Mouse (Mus musculus): ENCODE results near the gene Hectd3. TPM values are rescaled to one million over a fixed set of nuclear protein-coding genes. Genes with fewer than 3 reads are reported as not detected.

The Hectd3 gene
- 10 to 100 TPM; 11.3 to 15.1 TPM for total RNA-seq (2021)

DNA sequence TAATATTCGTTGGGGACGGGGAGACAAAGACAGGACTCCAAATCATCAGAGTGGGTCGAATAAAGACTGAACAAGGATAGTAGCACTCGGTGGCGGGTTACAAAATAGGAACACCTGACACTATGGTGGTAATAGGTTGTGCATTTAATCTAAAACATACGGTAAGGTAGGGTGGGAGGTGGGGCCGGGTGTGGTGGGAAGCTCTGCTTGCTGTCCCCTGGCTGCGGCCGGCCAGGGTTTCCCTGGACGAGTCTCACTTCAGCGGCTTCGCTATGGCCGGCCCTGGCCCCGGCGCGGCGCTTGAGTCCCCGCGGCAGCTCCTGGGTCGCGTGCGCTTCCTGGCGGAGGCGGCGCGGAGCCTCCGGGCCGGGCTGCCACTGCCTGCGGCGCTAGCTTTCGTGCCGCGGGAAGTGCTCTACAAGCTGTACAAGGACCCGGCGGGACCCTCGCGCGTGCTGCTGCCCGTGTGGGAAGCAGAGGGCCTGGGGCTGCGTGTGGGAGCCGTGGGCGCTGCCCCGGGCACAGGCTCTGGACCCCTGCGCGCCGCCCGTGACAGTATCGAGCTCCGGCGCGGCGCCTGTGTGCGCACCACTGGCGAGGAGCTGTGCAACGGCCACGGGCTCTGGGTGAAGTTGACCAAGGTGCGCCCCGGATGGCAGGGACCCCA, at the start of gene Hectd3:
TSS of gene Hectd3 (plus strand) at position 187 of the 667 bp plus-strand sequence.
- DNase-seq: peak; percentile 58

DNA sequence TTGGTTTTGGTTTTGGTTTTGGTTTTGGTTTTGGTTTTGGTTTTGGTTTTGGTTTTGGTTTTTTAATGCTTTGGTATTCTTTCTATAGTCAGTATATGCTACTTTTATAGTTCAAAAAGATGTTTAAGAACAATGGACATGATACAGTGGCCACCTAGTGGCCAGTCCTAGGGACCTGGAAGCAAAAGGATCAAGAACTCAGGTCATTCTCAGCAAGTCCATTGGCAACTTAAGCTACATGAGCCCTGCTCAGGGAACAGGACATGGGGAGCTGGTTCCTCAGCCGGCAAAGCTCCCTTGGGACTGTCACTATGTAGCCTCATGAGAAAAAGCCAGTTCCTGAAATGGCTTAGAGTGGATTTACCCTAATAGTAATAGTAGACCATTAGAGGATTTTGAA, 43.5 kb upstream of the Hectd3 start:
- no peak for DNase-seq

DNA sequence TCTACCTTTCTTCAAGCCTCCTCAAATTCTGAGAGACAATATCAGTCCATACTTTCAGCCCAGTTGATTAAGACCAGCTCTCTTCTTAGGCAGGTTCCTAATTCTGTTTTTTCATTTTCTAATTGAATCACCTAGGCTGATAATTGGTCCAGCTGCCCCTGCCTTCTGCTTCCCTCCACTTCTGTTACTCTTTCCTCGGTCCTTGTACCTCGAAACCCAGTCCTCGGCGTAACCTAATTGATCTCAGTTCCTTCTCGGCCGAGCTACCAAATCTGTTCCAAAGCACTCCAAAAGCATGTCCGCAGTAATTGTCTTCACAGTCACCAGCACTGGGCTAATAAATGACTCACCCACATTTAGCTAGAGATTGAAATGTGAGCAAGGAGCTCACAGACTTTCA, 40.2 kb upstream of the Hectd3 start:
- no peak for DNase-seq

DNA sequence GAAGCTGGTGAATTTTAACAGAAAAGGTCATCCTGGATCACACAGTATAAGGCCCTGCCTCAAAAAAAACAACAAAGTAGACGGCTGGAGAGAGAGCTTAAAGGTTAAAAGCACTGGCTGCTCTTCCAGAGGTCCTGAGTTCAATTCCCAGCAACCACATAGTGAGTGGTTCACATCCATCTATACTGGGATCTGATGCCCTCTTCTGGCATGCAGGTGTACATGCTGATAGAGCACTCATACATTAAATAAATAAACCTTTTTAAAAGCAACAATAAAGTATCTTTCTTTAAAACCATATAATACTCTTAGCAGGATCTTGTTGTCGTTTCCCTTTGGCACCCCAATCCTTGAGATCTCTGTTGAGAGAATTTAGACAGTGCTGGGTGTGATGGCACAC, 18.6 kb upstream of the Hectd3 start:
- no peak for DNase-seq

DNA sequence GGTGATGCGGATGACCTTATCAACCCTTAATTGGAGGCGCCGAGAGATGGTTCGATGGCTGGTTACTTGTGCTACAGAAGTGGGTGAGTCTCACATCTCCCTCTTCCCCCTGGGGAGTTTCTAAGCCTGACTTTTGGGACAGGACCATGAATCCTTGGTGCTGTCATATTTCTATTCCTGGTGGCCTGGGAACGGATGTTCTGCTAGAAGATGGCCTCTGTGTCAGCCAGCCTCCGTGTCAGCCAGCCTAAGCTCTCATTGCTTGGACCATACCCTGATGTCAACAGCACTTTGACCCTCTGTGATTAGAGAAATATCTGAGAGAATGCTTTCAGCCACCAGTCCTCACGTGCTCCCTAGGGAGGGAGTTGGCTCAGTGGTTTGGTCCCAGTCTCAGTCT, 9.4 kb upstream of the Hectd3 start:
- DNase-seq: no peak

DNA sequence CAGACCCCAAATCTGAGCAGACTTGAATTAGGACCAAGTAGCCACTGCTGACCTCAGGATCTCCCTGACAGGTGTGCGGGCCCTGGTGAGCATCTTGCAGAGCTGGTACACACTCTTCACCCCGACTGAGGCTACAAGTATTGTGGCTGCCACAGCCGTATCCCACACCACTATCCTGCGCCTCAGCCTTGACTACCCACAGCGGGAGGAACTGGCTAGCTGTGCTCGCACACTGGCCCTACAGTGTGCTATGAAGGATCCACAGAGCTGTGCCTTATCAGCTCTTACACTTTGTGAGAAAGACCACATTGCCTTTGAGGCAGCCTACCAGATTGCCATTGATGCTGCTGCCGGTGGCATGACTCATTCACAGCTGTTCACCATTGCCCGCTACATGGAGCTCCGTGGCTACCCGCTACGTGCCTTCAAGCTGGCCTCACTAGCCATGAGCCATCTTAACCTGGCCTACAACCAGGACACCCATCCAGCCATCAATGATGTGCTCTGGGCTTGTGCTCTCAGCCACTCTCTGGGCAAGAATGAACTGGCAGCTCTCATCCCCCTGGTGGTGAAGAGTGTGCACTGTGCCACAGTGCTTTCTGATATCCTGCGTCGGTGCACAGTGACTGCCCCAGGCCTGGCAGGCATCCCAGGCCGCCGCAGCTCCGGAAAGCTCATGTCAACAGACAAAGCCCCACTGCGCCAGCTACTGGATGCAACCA, 8.6 kb upstream of the Hectd3 start:
- peak; percentile 85 for DNase-seq

DNA sequence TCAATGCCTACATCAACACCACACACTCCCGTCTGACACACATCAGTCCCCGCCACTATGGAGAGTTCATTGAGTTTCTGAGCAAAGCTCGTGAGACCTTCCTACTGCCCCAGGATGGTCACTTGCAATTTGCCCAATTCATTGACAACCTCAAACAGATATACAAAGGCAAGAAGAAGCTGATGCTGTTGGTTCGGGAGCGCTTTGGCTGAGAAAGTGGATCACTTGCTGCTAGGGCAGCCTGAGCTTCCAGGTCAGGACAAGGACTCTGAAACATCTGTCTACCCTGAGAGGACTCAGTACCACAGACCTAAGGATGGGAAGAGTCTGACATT, 8.0 kb upstream of the Hectd3 start:
- no peak for DNase-seq

DNA sequence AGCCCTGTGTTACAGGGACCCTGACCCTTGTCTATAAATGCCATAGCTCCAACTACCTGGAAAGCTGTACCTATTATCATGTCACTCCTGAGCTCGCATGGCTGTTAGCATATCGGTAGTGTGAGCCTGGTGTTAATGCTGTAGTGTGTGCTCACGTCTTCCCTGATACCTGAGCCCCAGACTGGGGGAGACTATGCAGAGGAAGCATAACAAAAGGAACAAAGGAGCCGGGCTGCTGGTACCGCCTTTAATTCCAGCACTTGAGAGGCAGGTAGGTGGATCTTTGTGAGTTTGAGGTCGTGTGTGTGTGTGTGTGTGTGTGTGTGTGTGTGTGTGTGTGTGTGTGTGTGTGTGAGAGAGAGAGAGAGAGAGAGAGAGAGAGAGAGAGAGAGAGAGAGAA, 5.4 kb upstream of the Hectd3 start:
- DNase-seq: no peak

DNA sequence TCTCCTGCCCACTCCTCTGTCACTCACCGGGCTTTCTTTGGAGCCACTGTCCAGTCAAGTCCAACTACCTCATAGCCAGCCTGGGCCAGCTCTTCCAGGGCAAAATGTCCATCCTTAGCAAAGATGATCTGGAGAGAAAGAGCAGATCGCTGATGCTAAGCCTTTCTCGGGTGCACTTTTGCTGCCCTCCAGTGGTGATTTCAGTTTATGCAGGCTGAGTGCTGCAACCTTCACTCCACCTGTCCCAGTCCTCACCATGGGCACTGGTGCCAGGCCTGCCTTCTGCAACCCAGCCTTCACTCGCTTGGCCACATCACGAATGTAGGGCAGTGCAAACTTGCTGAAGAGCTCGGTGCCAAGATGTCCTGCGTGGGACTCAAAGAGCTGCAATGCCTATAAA, 3.8 kb upstream of the Hectd3 start:
- DNase-seq: peak; percentile 90

DNA sequence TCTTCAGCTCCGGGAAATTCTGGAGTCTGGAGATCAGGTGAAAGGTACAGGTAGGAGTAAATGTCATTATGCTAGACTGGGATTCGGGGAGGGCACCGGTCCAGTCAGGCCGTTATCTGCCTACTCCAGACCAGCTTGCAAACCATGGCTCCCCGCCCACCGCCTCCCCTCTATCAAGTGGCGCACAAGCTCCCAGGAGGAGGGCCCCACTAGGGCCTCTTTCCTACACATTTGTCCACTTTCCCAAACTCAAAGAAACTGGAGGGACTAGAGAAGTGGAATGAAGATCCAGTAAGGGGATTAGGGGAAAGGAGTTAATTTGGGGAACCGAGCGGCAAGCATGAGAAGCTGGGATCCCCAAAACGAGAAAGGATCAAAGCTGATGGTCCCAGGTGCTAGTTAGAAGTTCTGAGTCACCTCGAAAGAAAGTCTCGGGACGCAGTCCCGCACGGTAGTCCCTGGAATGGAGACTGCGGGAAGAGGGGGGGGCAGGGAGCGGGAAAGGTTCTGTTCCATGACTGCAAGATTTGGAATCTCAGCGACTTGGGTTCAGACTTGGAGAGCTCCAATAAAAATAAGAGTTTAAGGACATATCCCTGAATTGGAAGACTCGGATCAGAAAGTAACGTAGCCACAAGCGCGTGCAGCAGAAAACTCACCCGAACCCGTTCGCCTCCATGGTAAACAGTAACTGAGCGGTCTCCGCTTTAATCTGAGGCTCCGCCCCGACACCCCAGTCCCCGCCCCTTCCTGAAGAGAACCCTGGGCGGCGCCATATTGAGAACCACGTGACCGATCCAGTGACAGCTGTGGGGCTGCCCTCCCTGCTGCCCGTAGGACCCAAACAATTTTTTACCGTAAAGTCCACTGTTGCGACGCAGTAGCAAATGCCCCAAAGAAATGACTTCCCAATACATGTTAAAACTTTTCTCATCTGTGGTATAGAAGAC, 1.2 kb upstream of the Hectd3 start, which contains the start of gene Urod:
TSS of gene Urod (minus strand) at position 742 of the 950 bp plus-strand sequence.
- DNase-seq: peak; percentile 95

DNA sequence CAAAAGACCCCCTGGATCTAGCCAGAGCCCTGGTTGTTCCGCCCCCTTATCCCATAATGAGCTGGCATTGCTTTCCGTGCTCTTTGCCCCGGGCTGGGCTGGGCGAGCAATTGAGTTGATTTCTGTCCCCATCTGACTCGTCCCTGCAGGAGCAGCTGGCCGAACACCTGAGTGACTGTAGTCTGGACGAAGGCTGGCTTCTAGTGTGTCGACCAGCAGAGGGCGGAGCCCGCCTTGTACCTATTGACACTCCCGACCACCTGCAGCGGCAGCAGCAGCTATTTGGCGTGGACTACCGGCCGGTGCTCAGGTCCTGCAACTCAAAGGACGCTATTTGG, 650 bp downstream of the Hectd3 start:
- DNase-seq: peak; percentile 49

DNA sequence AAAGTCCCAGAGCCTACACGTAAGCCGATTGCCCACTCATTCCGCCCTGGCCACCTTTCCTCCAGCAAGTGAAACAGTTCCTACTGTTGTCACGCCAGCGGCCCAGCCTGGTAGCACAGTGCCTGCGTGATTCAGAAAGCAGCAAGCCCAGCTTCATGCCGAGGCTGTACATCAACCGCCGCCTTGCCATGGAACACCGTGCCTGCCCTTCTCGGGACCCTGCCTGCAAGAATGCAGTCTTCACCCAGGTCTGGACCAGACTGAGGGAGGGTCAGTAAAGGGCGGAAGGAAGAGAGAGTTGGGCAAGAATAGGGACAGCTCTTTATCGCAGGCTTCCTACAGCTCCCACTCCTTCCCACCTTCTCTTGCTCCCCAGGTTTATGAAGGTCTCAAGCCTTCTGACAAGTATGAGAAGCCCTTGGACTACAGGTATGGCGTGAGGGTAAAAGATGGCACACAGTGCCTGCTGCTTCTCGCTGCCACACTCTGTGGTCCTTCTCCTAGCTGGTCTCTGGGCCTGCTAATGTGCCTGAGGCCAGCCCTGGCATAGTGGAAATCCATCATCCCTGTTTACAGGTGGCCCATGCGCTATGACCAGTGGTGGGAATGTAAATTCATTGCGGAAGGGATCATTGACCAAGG, 4.5 kb downstream of the Hectd3 start:
- no peak for DNase-seq

DNA sequence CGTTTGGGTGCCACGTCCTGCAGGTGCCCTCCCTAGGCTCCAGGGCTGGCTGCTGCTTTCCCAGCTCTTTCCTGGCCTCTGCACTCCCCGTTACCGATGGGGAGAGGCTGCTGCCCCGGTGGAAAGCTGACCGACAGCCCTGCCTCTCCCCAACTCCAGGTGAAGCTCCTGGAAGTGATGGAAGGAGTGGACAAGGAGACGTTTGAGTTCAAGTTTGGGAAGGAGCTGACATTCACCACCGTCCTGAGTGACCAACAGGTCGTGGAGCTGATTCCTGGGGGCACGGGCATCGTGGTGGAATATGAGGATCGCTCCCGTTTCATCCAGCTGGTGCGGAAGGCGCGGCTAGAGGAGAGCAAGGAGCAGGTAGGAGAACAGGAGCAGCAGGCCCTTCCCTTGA, 6.8 kb downstream of the Hectd3 start:
- DNase-seq: no peak

DNA sequence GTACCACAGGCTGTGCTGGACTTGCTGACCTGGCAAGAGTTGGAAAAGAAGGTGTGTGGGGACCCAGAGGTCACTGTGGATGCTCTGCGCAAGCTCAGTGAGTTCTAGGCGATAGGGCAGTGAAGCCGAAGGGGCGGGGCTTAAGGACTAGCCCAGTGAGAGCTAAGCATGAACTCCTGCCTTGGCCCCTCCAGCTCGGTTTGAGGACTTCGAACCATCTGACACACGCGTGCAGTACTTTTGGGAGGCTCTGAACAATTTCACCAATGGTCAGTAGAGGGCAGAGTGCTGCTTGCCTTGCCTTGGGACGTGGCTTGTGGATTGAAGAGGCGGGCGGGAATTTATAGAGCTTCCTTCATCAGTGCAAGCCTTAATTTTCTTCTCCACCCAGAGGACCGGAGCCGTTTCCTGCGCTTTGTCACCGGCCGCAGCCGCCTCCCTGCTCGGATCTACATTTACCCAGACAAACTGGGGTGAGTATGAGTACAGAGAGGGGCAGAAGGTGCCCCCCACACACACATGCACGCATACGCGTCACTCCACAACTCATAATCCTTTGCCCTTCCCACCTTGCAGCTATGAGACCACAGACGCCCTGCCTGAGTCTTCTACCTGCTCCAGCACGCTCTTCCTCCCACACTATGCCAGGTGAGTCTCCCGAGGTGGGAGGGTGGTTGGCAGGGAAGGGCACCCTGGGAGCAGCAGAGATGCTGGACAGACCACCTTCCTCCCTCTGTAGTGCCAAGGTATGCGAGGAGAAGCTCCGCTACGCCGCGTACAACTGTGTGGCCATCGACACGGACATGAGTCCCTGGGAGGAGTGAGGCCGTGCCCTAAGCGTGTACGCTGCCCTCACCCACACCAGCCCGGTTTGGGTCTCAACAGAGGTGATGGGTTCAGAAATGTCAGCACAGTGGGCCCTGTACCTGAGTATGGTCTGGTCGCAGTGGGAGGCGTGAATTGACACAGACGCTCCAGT, 7.7 kb downstream of the Hectd3 start:
- peak; percentile 77 for DNase-seq

DNA sequence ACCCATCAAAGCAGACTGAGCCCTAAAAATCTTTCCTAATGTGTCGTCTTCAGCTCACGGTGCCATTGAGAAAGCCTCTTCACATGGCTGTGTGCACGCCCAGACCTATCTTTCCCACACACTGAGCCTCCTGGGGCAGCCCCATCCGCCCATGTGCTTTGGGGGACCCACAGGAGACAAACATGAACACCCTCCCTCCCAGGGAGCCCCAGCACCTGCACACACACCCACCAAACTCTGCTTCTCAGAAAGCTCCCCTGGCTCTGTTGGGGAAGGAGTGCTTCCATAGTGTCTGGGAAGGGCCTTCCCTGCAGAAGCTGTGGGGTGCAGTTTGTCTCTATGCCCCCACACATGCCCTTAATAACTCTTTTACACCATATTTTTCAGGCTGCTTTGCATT, 9.5 kb downstream of the Hectd3 start:
- DNase-seq: no peak

DNA sequence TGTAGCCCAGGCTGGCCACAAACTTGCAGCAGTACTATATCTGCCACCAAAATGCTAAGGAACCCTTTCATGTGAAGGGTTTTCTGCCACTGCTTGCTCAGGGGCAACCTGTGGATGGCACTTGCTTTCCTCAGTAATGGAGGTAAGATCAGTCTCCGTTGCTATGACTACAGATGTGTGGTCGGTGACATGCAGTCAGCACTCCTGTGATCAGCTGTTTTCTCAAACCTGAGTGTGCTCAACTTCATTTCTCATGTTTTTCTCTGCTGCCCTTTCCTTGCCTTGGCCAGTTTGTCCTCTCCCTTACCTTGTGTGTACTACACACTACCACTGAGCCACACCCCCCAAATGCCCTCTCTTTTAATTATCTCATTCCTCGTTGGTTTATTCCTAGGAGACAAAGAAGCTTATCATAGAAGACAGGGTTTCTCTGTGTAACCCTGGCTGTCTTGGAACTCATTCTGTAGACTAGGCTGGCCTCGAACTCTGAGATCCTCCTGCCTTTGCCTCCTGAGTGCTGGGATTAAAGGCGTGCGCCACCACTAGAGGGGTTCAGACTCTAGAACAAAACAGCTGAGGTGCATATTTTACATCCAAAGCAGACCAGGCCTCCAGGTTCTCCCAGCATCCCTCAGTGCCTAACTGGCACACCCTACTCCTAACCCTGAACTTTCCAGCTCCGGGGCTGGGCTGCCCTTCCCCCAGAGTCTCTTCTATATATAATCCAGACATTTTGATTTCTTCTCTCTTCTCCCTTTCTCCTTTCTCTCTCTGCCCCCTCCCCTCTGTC, 10.7 kb downstream of the Hectd3 start:
- no peak for DNase-seq

DNA sequence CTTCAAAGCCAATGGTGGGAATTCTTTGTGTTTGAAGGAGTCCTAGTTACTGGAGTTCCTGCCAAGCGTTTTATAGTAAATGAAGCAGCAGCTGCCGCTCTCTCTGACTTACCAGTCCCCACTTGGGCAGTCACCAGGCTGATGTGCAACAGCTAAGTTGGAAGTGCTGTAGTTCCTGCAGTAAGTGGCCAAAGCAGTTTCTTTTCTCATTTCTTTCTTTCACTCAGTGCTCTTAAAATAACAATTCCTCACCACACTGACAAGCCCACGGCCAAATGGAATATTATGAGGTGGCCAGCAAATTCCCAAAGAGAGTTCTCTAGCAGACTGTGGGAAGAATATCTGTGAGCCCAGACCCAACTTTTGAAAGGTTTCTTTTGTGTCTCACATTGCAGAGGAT, 11.9 kb downstream of the Hectd3 start:
- DNase-seq: no peak

DNA sequence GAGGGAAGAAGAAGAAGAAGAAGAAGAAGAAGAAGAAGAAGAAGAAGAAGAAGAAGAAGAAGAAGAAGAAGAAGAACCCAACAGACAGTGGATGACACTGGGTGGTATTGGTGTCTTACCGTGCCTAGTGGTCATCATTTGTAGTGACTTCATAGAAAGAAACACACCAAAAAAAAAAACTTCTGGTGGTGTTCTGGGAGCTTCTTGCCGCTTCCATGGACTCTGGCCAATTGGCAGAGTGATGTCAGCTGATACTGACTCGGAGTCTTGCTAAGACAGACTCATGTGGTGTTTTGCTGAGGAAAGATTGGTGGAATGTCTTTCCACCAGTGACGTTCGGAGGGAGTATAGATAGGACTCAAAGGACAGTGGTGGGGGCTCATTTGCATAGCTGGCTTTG, 15.1 kb downstream of the Hectd3 start:
- no peak for DNase-seq

DNA sequence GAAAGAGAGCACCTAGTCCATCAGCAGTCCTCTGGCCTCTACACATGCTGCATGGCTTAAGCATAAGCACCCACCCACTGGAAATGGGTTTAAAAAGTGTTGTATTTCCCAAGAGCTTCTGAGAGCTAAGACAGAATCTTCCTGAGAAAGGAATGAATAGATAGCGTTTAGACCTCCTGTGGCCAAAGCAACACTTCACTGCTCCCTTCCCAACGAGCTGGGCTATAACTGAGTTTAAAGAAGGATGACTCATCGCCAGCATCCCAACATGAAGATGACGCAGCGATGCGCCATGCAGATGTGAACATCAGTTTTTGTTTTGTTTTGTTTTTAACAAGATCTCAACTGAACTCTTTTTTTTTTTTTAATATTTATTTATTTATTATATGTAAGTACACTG, 18.5 kb downstream of the Hectd3 start:
- DNase-seq: no peak

DNA sequence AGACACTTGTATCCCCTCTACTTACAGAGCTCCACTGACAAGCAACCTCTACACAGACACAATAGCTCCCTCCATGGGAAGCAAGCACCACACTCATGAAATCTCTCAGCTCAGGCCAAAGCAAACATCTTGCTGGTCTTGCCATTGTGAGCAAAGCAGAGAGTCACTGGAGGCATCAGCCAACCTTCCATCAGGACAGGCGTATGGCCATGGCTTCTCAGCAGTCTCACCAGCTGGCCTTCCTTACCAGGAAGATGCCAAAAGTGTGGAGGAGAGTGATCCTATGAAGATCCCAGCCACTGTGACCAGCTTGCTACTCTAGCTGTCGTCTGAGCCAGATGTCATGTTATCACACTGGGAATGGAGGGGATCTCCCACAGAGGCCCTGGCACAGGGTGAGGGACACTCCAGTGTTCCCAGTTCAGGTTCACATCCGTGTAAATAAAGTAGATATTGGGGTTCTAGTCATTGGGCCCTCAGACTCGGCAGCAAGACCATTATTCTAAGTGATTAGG, 19.8 kb downstream of the Hectd3 start:
- no peak for DNase-seq

DNA sequence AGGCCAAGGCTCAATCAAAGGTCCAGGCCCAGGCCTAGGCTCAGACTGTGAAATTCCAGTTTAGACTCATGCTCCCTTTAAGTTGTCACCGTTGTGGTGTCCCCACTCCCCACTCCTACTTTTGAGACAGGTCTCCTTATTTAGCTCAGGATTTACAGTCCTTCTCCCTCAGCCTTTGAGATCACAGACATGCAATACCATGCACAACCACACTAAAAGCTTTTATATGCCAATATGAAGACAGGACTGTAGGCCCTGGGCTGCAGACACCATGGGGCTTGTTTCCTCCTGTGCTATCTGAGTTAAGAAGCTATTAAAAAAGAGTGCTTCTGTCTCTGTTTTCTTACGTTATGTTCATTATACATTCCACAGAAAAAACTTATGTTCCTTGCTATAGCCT, 22.6 kb downstream of the Hectd3 start:
- DNase-seq: no peak

All from heart, postnatal 4 days (tissue).